In genomic region chr7:132304424-132305085, GRCm38 (mm10) we compare ENCODE assay signal across 16 mouse cellular contexts. TPM values are rescaled to one million over a fixed set of nuclear protein-coding genes. Genes with fewer than 3 reads are reported as not detected.
A peak's percentile ranks its signal among the peaks of the same experiment; 100 is the strongest.
DNase-seq lines count a peak whose midpoint lies in the region; ATAC-seq lines count a peak whose summit lies in the region.
"Had no signal": no experiment of that assay in that cellular context is flagged by ENCODE, and none has a peak within 500 bp of the region (broad histone marks: within the 10 kb centered on the region; RNA-seq: fewer than 3 reads in every experiment).

No protein-coding gene starts in this region.

- intact Hi-C loops in left cerebral cortex, postnatal 14 days (cut with DNase I), result no loop called here
- intact Hi-C loops in left cerebral cortex, postnatal 10 days (cut with DNase I), result loop anchor here (5.0 kb wide), 1 partner anchor 392 kb away; no protein-coding TSS in a partner anchor

- no peak overlapping the region for H3K9ac ChIP-seq in hindbrain, embryonic 13.5 days
- no peak overlapping the region for H3K9ac ChIP-seq in hindbrain, embryonic 16.5 days (ENCODE audit: low read depth, low read length)
- no peak overlapping the region for H3K9ac ChIP-seq in stomach, embryonic 16.5 days (ENCODE audit: low read length)
- H3K9ac ChIP-seq: heart, embryonic 15.5 days; hindbrain, embryonic 15.5 days; limb, embryonic 15.5 days; lung, embryonic 14.5 days; midbrain, embryonic 13.5 days had no signal

- DNase-seq in A20 (ENCODE audit: low read depth, low spot score), result peak; percentile 48
- no peak for DNase-seq in left cerebral cortex, postnatal 14 days (ENCODE audit: low spot score in 2 of 2)
- DNase-seq in left cerebral cortex, postnatal 10 days (ENCODE audit: extremely low spot score in 1 of 2, low spot score in 2 of 2), result no peak
- no peak for DNase-seq in adrenal gland, adult 18-20 months (ENCODE audit: low spot score in 2 of 2)
- DNase-seq: cerebellum, adult 9-11 months; kidney, adult 2 months; lung, embryonic 14.5 days had no signal

- no peaks in the 10 kb centered on the region for H3K9me3 ChIP-seq in hindbrain, embryonic 13.5 days
- no peaks in the 10 kb centered on the region for H3K9me3 ChIP-seq in hindbrain, embryonic 16.5 days (ENCODE audit: control insufficient read depth, low read length)
- no peaks in the 10 kb centered on the region for H3K9me3 ChIP-seq in stomach, embryonic 16.5 days (replicated peaks; ENCODE audit: control insufficient read depth, low read length)
- H3K9me3 ChIP-seq: embryonic facial prominence, embryonic 10.5 days; heart, embryonic 15.5 days; hindbrain, embryonic 15.5 days; limb, embryonic 15.5 days; midbrain, embryonic 13.5 days had no signal

- H3K27ac ChIP-seq in hindbrain, embryonic 13.5 days, result peak overlapping the region; percentile 69; the same call in 1 of the 2 replicates
- no peak overlapping the region for H3K27ac ChIP-seq in hindbrain, embryonic 16.5 days (ENCODE audit: low read depth, low read length)
- peak overlapping the region; percentile 16; the same call in 1 of the 2 replicates for H3K27ac ChIP-seq in stomach, embryonic 16.5 days (ENCODE audit: low read length)
- H3K27ac ChIP-seq: embryonic facial prominence, embryonic 10.5 days; heart, embryonic 15.5 days; hindbrain, embryonic 15.5 days; limb, embryonic 15.5 days; midbrain, embryonic 13.5 days had no signal

- H3K36me3 ChIP-seq in hindbrain, embryonic 13.5 days, result 0 out of 2 replicates have a peak, but pooled peaks cover 2% of the 10 kb centered on the region
- no peaks in the 10 kb centered on the region for H3K36me3 ChIP-seq in hindbrain, embryonic 16.5 days (ENCODE audit: control insufficient read depth, insufficient read depth, low read length)
- no peaks in the 10 kb centered on the region for H3K36me3 ChIP-seq in stomach, embryonic 16.5 days (ENCODE audit: control insufficient read depth, insufficient read depth, low read length)
- H3K36me3 ChIP-seq: embryonic facial prominence, embryonic 10.5 days; heart, embryonic 15.5 days; hindbrain, embryonic 15.5 days; limb, embryonic 15.5 days; midbrain, embryonic 13.5 days had no signal

- no peaks in the 10 kb centered on the region for H3K27me3 ChIP-seq in hindbrain, embryonic 13.5 days
- no peaks in the 10 kb centered on the region for H3K27me3 ChIP-seq in hindbrain, embryonic 16.5 days (replicated peaks; ENCODE audit: control insufficient read depth, insufficient read depth, low read length)
- no peaks in the 10 kb centered on the region for H3K27me3 ChIP-seq in stomach, embryonic 16.5 days (ENCODE audit: control insufficient read depth, insufficient read depth, low read length)
- H3K27me3 ChIP-seq: heart, embryonic 15.5 days; hindbrain, embryonic 15.5 days; limb, embryonic 15.5 days; midbrain, embryonic 13.5 days had no signal

- 68% methylated on average over 8 of the region's 8 CpGs for WGBS in hindbrain, embryonic 13.5 days
- 68% methylated on average over 8 of the region's 8 CpGs for WGBS in hindbrain, embryonic 16.5 days
- 50% methylated on average over 8 of the region's 8 CpGs for WGBS in stomach, embryonic 16.5 days

- peaks cover 49% of the 10 kb centered on the region for H3K4me1 ChIP-seq in hindbrain, embryonic 13.5 days (replicated peaks)
- peaks cover 6% of the 10 kb centered on the region for H3K4me1 ChIP-seq in hindbrain, embryonic 16.5 days (ENCODE audit: control insufficient read depth, insufficient read depth, low read depth, low read length)
- H3K4me1 ChIP-seq in stomach, embryonic 16.5 days (ENCODE audit: control insufficient read depth, insufficient read depth, low read length), result peaks cover 70% of the 10 kb centered on the region

- ATAC-seq in hindbrain, embryonic 13.5 days (ENCODE audit: low FRiP score), result no peak
- ATAC-seq in hindbrain, embryonic 16.5 days, result no peak
- 0 out of 2 replicates have a peak, but pooled peaks have one; percentile 31 for ATAC-seq in common myeloid progenitor, adult 5-6 weeks (replicated peaks; ENCODE audit: low read depth, poor library complexity, severe bottlenecking)
- no peak for ATAC-seq in stomach, embryonic 16.5 days (ENCODE audit: insufficient read depth, low FRiP score)
- ATAC-seq: midbrain, embryonic 13.5 days had no signal

- no peak overlapping the region for H3K4me3 ChIP-seq in hindbrain, embryonic 13.5 days
- no peak overlapping the region for H3K4me3 ChIP-seq in hindbrain, embryonic 16.5 days (ENCODE audit: low read length)
- no peak overlapping the region for H3K4me3 ChIP-seq in stomach, embryonic 16.5 days (replicated peaks; ENCODE audit: low read length)
- H3K4me3 ChIP-seq: embryonic facial prominence, embryonic 10.5 days; heart, embryonic 15.5 days; hindbrain, embryonic 15.5 days; limb, embryonic 15.5 days; midbrain, embryonic 13.5 days had no signal

- H3K4me2 ChIP-seq in hindbrain, embryonic 13.5 days, result no peak overlapping the region
- no peak overlapping the region for H3K4me2 ChIP-seq in hindbrain, embryonic 16.5 days (ENCODE audit: low read length)
- H3K4me2 ChIP-seq in stomach, embryonic 16.5 days (ENCODE audit: low read depth, low read length), result no peak overlapping the region
- H3K4me2 ChIP-seq: heart, embryonic 15.5 days; hindbrain, embryonic 15.5 days; limb, embryonic 15.5 days; lung, embryonic 14.5 days; midbrain, embryonic 13.5 days had no signal

RNA-seq across cellular contexts. Expression of gene Chst15, which starts 12.5 kb away (rescaled TPM):
- 22.2 and 24.4 TPM in 2 replicates for polyA plus RNA-seq in hindbrain, embryonic 13.5 days (2015; fragmentation: Nextera tagmentation; extraction: Ambion mirVana)
- 18.5 and 24.4 TPM in 2 replicates for polyA plus RNA-seq in hindbrain, embryonic 16.5 days (2015; fragmentation: Nextera tagmentation; extraction: Ambion mirVana)
- 10.1 and 15.6 TPM in 2 replicates for total RNA-seq in common myeloid progenitor, adult 5-6 weeks (2017)
- 24.6 and 25.5 TPM in 2 replicates for polyA plus RNA-seq in stomach, embryonic 16.5 days (2015; fragmentation: Nextera tagmentation; extraction: Ambion mirVana)
- total RNA-seq in left cerebral cortex, postnatal 14 days (2021), result 10 to 100 TPM; 33.0 to 34.7 TPM
- 10 to 100 TPM; 31.3 to 37.3 TPM for total RNA-seq in left cerebral cortex, postnatal 10 days (2021)
- 10 to 100 TPM; 34.1 to 43.9 TPM for total RNA-seq in adrenal gland, adult 18-20 months (2021)
